Mouse (Mus musculus): Measurements from ENCODE around the gene Slco3a1. TPM values are rescaled to one million over a fixed set of nuclear protein-coding genes. Genes with fewer than 3 reads are reported as not detected.

The Slco3a1 gene
- total RNA-seq, 1 experiment: 9.0 TPM

- Histone ChIP-seq H3K4me1 (ENCODE audit: control insufficient read depth in 2 of 2, insufficient read depth in 2 of 2, low read length in 2 of 2, poor library complexity in 1 of 2) (no peaks in the 10 kb centered on the region), H3K4me3 (ENCODE audit: insufficient read depth in 1 of 2, low read depth in 1 of 2, low read length in 2 of 2, poor library complexity in 1 of 2, severe bottlenecking in 1 of 2) (no peak overlapping the region), H3K9me3 (ENCODE audit: control insufficient read depth, insufficient read depth, low read depth, low read length) (no peaks in the 10 kb centered on the region), H3K36me3 (ENCODE audit: control insufficient read depth, insufficient read depth, low read length, poor library complexity, severe bottlenecking) (no peaks in the 10 kb centered on the region), H3K27ac (ENCODE audit: insufficient read depth, low read depth, low read length, poor library complexity, severe bottlenecking) (no peak overlapping the region), H3K9ac (ENCODE audit: insufficient read depth, low read depth, low read length, poor library complexity, severe bottlenecking) (no peak overlapping the region)
- no peak for DNase-seq (ENCODE audit: low read depth, low spot score)
- no peak for TF ChIP-seq CHD2 (IDR thresholded peaks at IDR 0.05; ENCODE audit: low read depth, low read length)
- no peak for TF ChIP-seq ZC3H11A (IDR thresholded peaks at IDR 0.05; ENCODE audit: borderline replicate concordance, low read depth, low read length)
- in situ Hi-C loops (cut with MboI; ENCODE audit: low sequenced_read_pairs in 2 of 2, unreplicated experiment in 2 of 2): no loop called here
Measured at GRCm38 (mm10) chr7:74399154-74399553, 155.4 kb downstream of the Slco3a1 start.

- Histone ChIP-seq H3K4me1 (ENCODE audit: control insufficient read depth in 2 of 2, insufficient read depth in 2 of 2, low read length in 2 of 2, poor library complexity in 1 of 2) (no peaks in the 10 kb centered on the region), H3K4me3 (ENCODE audit: insufficient read depth in 1 of 2, low read depth in 1 of 2, low read length in 2 of 2, poor library complexity in 1 of 2, severe bottlenecking in 1 of 2) (no peak overlapping the region), H3K9me3 (ENCODE audit: control insufficient read depth, insufficient read depth, low read depth, low read length) (no peaks in the 10 kb centered on the region), H3K27ac (ENCODE audit: insufficient read depth, low read depth, low read length, poor library complexity, severe bottlenecking) (no peak overlapping the region), H3K36me3 (ENCODE audit: control insufficient read depth, insufficient read depth, low read length, poor library complexity, severe bottlenecking) (no peaks in the 10 kb centered on the region), H3K9ac (ENCODE audit: insufficient read depth, low read depth, low read length, poor library complexity, severe bottlenecking) (no peak overlapping the region)
- no peak for DNase-seq (ENCODE audit: low read depth, low spot score)
- in situ Hi-C loops (cut with MboI; ENCODE audit: low sequenced_read_pairs in 2 of 2, unreplicated experiment in 2 of 2): no loop called here
- no peak for TF ChIP-seq ZC3H11A (IDR thresholded peaks at IDR 0.05; ENCODE audit: borderline replicate concordance, low read depth, low read length)
- TF ChIP-seq CHD2 (IDR thresholded peaks at IDR 0.05; ENCODE audit: low read depth, low read length): no peak
- no peak for TF ChIP-seq HCFC1 (IDR thresholded peaks at IDR 0.05; ENCODE audit: borderline replicate concordance, insufficient read depth, low read length)
- no peak for TF ChIP-seq MAFK (IDR thresholded peaks at IDR 0.05; ENCODE audit: insufficient read depth, low read depth, low read length)
- TF ChIP-seq ZNF384 (IDR thresholded peaks at IDR 0.05; ENCODE audit: low read depth, low read length): no peak
Measured at GRCm38 (mm10) chr7:74398326-74398725, 156.3 kb downstream of the Slco3a1 start.

DNA sequence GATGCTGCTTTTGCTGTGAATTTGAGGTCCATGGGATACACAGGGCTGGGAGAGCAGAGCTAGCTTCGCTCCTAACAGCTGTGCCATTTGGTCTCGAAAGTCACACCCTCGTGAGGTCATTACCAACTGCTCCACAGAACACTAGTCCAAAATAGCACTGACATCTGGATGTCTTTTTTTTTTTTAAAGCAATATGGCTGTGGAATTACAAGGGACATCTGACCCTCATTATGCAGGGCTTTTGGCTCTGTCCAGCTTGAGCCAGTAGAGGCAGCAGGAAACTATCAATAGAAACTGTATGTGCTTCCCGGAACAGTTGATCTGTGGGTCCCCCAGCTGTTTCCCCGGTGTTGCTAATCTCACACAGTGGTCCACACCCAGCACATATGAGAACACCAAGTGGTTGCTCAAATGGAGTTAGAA is 163.1 kb downstream of the Slco3a1 start:
- Histone ChIP-seq H3K36me3 (ENCODE audit: control insufficient read depth, insufficient read depth, low read length, poor library complexity, severe bottlenecking) (no peaks in the 10 kb centered on the region), H3K9ac (ENCODE audit: insufficient read depth, low read depth, low read length, poor library complexity, severe bottlenecking) (no peak overlapping the region), H3K4me3 (ENCODE audit: insufficient read depth in 1 of 2, low read depth in 1 of 2, low read length in 2 of 2, poor library complexity in 1 of 2, severe bottlenecking in 1 of 2) (no peak overlapping the region), H3K4me1 (ENCODE audit: control insufficient read depth in 2 of 2, insufficient read depth in 2 of 2, low read length in 2 of 2, poor library complexity in 1 of 2) (no peaks in the 10 kb centered on the region), H3K9me3 (ENCODE audit: control insufficient read depth, insufficient read depth, low read depth, low read length) (no peaks in the 10 kb centered on the region), H3K27ac (ENCODE audit: insufficient read depth, low read depth, low read length, poor library complexity, severe bottlenecking) (no peak overlapping the region)
- in situ Hi-C loops (cut with MboI; ENCODE audit: low sequenced_read_pairs in 2 of 2, unreplicated experiment in 2 of 2): no loop called here
- TF ChIP-seq CHD2 (IDR thresholded peaks at IDR 0.05; ENCODE audit: low read depth, low read length) (no peak), ZNF384 (IDR thresholded peaks at IDR 0.05; ENCODE audit: low read depth, low read length) (no peak), HCFC1 (IDR thresholded peaks at IDR 0.05; ENCODE audit: borderline replicate concordance, insufficient read depth, low read length) (no peak), MAFK (IDR thresholded peaks at IDR 0.05; ENCODE audit: insufficient read depth, low read depth, low read length) (no peak), ZC3H11A (IDR thresholded peaks at IDR 0.05; ENCODE audit: borderline replicate concordance, low read depth, low read length) (no peak)
- DNase-seq (ENCODE audit: low read depth, low spot score): no peak

DNA sequence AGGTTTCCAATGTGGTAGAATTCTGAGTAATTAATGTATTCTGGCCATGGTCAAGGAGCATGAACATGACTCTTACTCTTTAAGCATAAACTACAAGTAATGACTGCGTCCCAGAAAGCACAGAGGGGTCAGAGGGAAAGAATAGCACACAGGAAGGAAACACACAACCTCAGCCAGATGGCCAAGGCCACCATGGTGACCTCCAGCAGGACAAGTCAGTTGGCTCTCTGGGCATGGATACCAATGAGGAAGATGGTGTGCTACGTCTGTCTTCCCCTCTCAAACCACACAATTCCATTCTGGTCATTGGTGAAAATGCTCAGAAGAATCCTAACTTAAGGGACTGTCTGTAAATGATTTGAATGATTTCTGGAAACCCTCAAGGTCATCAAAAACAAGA is 165.0 kb downstream of the Slco3a1 start:
- Histone ChIP-seq H3K4me1 (ENCODE audit: control insufficient read depth in 2 of 2, insufficient read depth in 2 of 2, low read length in 2 of 2, poor library complexity in 1 of 2) (no peaks in the 10 kb centered on the region), H3K4me3 (ENCODE audit: insufficient read depth in 1 of 2, low read depth in 1 of 2, low read length in 2 of 2, poor library complexity in 1 of 2, severe bottlenecking in 1 of 2) (no peak overlapping the region), H3K9ac (ENCODE audit: insufficient read depth, low read depth, low read length, poor library complexity, severe bottlenecking) (no peak overlapping the region), H3K36me3 (ENCODE audit: control insufficient read depth, insufficient read depth, low read length, poor library complexity, severe bottlenecking) (no peaks in the 10 kb centered on the region), H3K9me3 (ENCODE audit: control insufficient read depth, insufficient read depth, low read depth, low read length) (no peaks in the 10 kb centered on the region), H3K27ac (ENCODE audit: insufficient read depth, low read depth, low read length, poor library complexity, severe bottlenecking) (no peak overlapping the region)
- DNase-seq (ENCODE audit: low read depth, low spot score): no peak
- no peak for TF ChIP-seq ZNF384 (IDR thresholded peaks at IDR 0.05; ENCODE audit: low read depth, low read length)
- TF ChIP-seq ZC3H11A (IDR thresholded peaks at IDR 0.05; ENCODE audit: borderline replicate concordance, low read depth, low read length): no peak
- no peak for TF ChIP-seq HCFC1 (IDR thresholded peaks at IDR 0.05; ENCODE audit: borderline replicate concordance, insufficient read depth, low read length)
- TF ChIP-seq MAFK (IDR thresholded peaks at IDR 0.05; ENCODE audit: insufficient read depth, low read depth, low read length): no peak
- in situ Hi-C loops (cut with MboI; ENCODE audit: low sequenced_read_pairs in 2 of 2, unreplicated experiment in 2 of 2): no loop called here

DNA sequence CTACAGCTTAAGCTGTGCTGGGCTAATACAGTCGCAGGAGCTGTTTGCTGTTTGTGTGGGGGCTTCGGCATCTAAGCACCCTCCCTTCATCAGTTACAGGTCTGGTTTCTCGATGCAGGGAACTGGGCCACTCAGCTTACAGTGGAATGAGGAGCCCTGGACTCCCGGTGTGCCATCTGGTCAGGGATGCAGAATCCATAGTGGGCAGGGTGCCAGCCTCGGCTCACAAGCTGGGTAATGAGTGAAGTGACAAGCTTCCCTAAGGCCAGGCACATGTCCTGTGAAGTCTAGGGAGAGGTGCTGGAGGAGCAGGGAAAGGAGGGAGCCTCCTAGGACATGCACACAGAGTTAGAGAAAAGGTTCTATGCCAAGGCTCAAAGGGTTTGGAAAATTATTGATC is 168.3 kb downstream of the Slco3a1 start:
- DNase-seq (ENCODE audit: low read depth, low spot score): no peak
- TF ChIP-seq ZC3H11A (IDR thresholded peaks at IDR 0.05; ENCODE audit: borderline replicate concordance, low read depth, low read length): no peak
- no peak for TF ChIP-seq MAFK (IDR thresholded peaks at IDR 0.05; ENCODE audit: insufficient read depth, low read depth, low read length)
- TF ChIP-seq CHD2 (IDR thresholded peaks at IDR 0.05; ENCODE audit: low read depth, low read length): no peak
- no peak for TF ChIP-seq ZNF384 (IDR thresholded peaks at IDR 0.05; ENCODE audit: low read depth, low read length)
- TF ChIP-seq HCFC1 (IDR thresholded peaks at IDR 0.05; ENCODE audit: borderline replicate concordance, insufficient read depth, low read length): no peak
- Histone ChIP-seq H3K27ac (ENCODE audit: insufficient read depth, low read depth, low read length, poor library complexity, severe bottlenecking) (no peak overlapping the region), H3K36me3 (ENCODE audit: control insufficient read depth, insufficient read depth, low read length, poor library complexity, severe bottlenecking) (no peaks in the 10 kb centered on the region), H3K9ac (ENCODE audit: insufficient read depth, low read depth, low read length, poor library complexity, severe bottlenecking) (no peak overlapping the region), H3K4me1 (ENCODE audit: control insufficient read depth in 2 of 2, insufficient read depth in 2 of 2, low read length in 2 of 2, poor library complexity in 1 of 2) (no peaks in the 10 kb centered on the region), H3K4me3 (ENCODE audit: insufficient read depth in 1 of 2, low read depth in 1 of 2, low read length in 2 of 2, poor library complexity in 1 of 2, severe bottlenecking in 1 of 2) (no peak overlapping the region), H3K9me3 (ENCODE audit: control insufficient read depth, insufficient read depth, low read depth, low read length) (no peaks in the 10 kb centered on the region)
- in situ Hi-C loops (cut with MboI; ENCODE audit: low sequenced_read_pairs in 2 of 2, unreplicated experiment in 2 of 2): no loop called here
